Mouse (Mus musculus) embryonic facial prominence, embryonic 15.5 days (tissue): Measurements from ENCODE around the gene Ubtd2. TPM values are rescaled to one million over a fixed set of nuclear protein-coding genes. Genes with fewer than 3 reads are reported as not detected.
A peak's percentile ranks its signal among the peaks of the same experiment; 100 is the strongest.
"Not testable (repeated sequence)": the region's sequence is repeated elsewhere in the genome, so short reads cannot be mapped to it uniquely, and the experiment has no call there.

Experiments used
- ATAC-seq: fragments of 200-750 bp; cut with Nextera tagmentation; 2 replicates; pipeline ENCODE4 v1.8.0; 2017; ENCODE audit warnings: low read depth, moderate TSS enrichment; ENCODE audit not compliant: insufficient number of reproducible peaks, low FRiP score, low TSS enrichment
- H3K27ac ChIP-seq: fragments of 300-500 bp; sonication (generic); replicated peaks from 2 replicates; pipeline ENCODE4 v1.5.1; 2015; ENCODE audit warnings: mild to moderate bottlenecking, inconsistent platforms
- H3K27me3 ChIP-seq: fragments of 300-500 bp; sonication (generic); 2 replicates; pipeline ENCODE4 v1.6.1; 2015; ENCODE audit warnings: inconsistent platforms
- H3K36me3 ChIP-seq: fragments of 300-500 bp; sonication (generic); 2 replicates; pipeline ENCODE4 v1.6.1; 2015; ENCODE audit warnings: mild to moderate bottlenecking, inconsistent platforms
- H3K4me1 ChIP-seq: fragments of 300-500 bp; sonication (generic); 2 replicates; pipeline ENCODE4 v1.6.1; 2015; ENCODE audit warnings: inconsistent platforms
- H3K4me2 ChIP-seq: fragments of 300-500 bp; sonication (generic); replicated peaks from 2 replicates; pipeline ENCODE4 v1.6.1; 2015; ENCODE audit warnings: mild to moderate bottlenecking, inconsistent platforms
- H3K4me3 ChIP-seq: fragments of 300-500 bp; sonication (generic); replicated peaks from 2 replicates; pipeline ENCODE4 v1.5.1; 2015; ENCODE audit warnings: mild to moderate bottlenecking, inconsistent platforms
- H3K9ac ChIP-seq: fragments of 300-500 bp; sonication (generic); 2 replicates; pipeline ENCODE4 v1.6.1; 2015; ENCODE audit warnings: inconsistent platforms
- H3K9me3 ChIP-seq: fragments of 300-500 bp; sonication (generic); replicated peaks from 2 replicates; pipeline ENCODE4 v1.6.1; 2016; ENCODE audit warnings: inconsistent platforms
- WGBS: fragments of 180-500 bp; shearing (Covaris S2); methylation state at CpG from one replicate; pipeline ENCODE4 v1.1.7; 2015; 5-methylcytosine and 5-hydroxymethylcytosine counted together
- polyA plus RNA-seq: library from polyadenylated mRNA; unstranded; fragments of >200 nt; fragmentation: Nextera tagmentation; extraction: Ambion mirVana; gene quantifications from 2 replicates; pipeline ENCODE4 v1.2.1, GENCODE M21; 2015

Gene Ubtd2
- polyA plus RNA-seq, 1 experiment from 2014 or later = 74.5 TPM

DNA sequence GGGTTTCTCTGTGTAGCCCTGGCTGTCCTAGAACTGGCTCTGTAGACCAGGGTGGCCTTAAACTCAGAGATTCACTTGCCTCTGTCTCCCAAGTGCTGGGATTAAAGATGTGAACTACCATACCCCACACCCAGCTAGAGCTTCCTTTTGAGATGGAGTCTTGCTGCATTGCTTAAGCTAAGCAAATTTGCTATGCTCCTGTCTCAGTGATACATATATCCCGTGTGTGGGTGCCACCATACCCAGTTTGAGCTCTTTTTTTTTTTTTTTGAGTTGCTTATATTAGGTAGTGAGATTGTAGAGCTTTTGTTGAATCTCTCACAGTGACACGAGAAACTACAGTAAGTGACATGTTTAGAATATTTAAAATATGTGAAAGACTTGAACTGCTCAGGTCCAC, 40.1 kb downstream of the Ubtd2 start:
- Histone ChIP-seq H3K4me3 (no peak overlapping the region), H3K27me3 (no peaks in the 10 kb centered on the region), H3K9ac (no peak overlapping the region), H3K27ac (no peak overlapping the region), H3K9me3 (no peaks in the 10 kb centered on the region), H3K36me3 (0 out of 2 replicates have a peak, but pooled peaks cover 5% of the 10 kb centered on the region), H3K4me1 (peaks cover 9% of the 10 kb centered on the region; the same call in 1 of the 2 replicates), H3K4me2 (no peak overlapping the region)
- 79% methylated on average over 2 of the region's 2 CpGs for WGBS
- ATAC-seq = no peak

DNA sequence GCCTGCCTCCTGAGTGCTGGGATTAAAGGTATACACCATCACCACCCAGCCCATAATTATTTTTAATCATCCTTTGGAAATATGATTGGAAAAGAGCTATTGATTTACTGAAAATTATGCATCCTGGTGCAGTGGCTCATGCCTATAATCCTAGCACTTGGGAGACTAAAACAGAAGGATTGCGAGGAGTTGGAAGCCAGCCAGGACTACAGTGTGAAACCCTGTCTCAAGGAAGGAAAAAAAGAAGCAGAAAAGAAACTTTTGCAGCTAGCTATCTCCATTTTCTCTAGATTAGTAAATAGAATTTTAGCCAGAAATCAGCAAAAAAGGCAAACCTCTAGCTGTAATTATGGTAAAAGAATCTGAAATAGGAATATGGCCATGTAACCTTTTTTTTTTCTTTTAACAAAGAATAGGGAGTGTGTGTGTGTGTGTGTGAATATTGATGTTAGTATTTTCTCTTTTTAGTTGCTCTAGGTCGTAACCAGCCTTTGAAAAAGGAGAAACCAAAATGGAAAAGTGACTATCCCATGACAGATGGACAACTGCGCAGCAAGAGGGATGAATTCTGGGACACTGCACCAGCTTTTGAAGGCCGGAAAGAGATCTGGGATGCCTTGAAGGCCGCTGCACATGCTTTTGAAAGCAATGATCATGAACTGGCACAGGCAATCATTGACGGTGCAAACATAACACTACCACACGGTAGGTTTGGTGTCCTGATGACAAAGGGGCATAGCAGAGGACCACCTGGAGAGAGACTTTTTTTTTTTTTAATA, 43.8 kb downstream of the Ubtd2 start:
- Histone ChIP-seq H3K27ac (no peak overlapping the region), H3K4me2 (no peak overlapping the region), H3K9me3 (no peaks in the 10 kb centered on the region), H3K27me3 (no peaks in the 10 kb centered on the region), H3K4me3 (no peak overlapping the region), H3K4me1 (peaks cover 9% of the 10 kb centered on the region; the same call in 1 of the 2 replicates), H3K36me3 (peaks cover 5% of the 10 kb centered on the region; the same call in 1 of the 2 replicates), H3K9ac (no peak overlapping the region)
- WGBS = 81% methylated on average over 7 of the region's 7 CpGs
- no peak for ATAC-seq

DNA sequence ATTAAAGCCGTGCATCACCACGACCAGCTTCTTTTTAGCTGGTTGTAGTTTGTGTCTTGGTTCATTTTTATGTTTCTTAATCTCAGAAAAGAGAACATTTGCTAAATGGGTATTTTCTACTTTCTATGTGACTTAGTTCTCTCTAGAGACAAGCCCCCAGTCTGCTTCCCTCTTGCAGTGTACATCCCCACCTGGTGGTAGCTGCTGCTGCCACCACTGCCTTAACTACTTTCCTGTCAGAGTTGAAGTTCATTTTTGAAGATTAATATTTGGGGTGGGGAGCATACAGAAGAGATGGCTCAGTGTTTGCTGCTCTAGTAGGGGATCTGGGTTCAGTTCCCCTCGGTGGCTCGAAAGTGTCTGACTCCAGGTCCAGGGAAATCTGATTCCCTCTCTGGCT, 44.8 kb downstream of the Ubtd2 start:
- no peak overlapping the region for H3K27ac ChIP-seq
- no peak overlapping the region for H3K4me3 ChIP-seq
- peaks cover 5% of the 10 kb centered on the region; the same call in 1 of the 2 replicates for H3K36me3 ChIP-seq
- ATAC-seq = no peak
- no peaks in the 10 kb centered on the region for H3K27me3 ChIP-seq
- 87% methylated on average over 4 of the region's 4 CpGs for WGBS
- H3K4me1 ChIP-seq = peaks cover 9% of the 10 kb centered on the region; the same call in 1 of the 2 replicates
- no peaks in the 10 kb centered on the region for H3K9me3 ChIP-seq
- H3K9ac ChIP-seq = no peak overlapping the region
- no peak overlapping the region for H3K4me2 ChIP-seq

DNA sequence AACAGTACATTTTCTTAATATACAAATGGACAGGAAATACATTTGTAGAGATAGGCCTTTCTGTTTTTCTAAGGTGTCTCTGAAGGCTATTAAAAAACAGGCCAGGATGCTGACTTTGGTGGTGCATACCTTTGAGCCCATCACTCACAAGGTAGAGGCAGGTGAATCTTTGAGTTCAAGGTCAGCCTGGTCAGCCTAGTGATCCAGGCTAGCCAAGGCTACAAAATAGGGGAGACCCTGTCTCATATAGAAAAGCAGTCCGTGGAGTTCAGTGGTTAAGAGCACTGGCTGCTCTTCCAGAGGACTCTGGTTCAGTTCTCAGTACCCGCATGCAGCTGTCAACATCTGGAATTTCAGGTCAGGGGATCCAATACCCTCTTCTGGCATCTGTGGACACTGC, 48.5 kb downstream of the Ubtd2 start:
- WGBS = 94% methylated on average over 2 of the region's 2 CpGs
- no peak overlapping the region for H3K4me3 ChIP-seq
- no peak for ATAC-seq

DNA sequence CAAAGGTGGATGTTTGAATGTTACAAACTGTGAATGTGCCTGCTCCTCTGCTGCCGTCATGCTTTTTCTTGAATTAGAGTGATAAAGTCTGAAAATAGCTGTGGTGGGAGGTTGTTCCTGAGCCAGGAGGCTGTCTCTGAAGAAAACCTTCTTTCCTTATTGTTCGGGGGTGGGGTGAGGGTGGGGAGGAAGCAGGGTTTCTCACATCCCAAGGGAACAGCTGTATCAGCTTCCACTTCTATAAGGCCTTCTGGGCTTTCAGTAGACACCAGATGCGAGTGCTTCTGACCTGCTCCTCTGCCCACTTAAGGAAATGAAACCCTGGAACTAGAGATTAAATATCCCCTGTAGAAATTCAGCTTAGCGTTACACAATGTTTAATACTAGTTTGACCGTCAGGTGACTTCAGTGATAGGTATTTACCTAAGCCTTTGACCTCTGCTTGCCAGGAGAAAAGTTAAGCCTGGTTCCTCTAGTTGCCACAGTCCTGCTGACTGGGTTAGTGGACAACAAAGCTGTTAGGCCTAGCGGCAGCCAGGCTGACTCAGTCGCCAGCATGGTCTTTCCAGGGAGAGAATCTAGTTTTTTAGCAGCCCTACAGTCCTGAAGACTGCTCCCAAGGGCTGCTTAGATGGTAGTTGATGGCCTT, 50.0 kb downstream of the Ubtd2 start:
- no peaks in the 10 kb centered on the region for H3K9me3 ChIP-seq
- no peak overlapping the region for H3K4me2 ChIP-seq
- H3K9ac ChIP-seq = no peak overlapping the region
- no peaks in the 10 kb centered on the region for H3K4me1 ChIP-seq
- no peak for ATAC-seq
- H3K27me3 ChIP-seq = no peaks in the 10 kb centered on the region
- no peak overlapping the region for H3K4me3 ChIP-seq
- no peak overlapping the region for H3K27ac ChIP-seq
- WGBS = 68% methylated on average over 7 of the region's 7 CpGs
- no peaks in the 10 kb centered on the region; the same call in 1 of the 2 replicates for H3K36me3 ChIP-seq

More for the DNA sequence above, 48.5 kb downstream of the Ubtd2 start:
- no peak overlapping the region for H3K9ac ChIP-seq
- H3K4me1 ChIP-seq = no peaks in the 10 kb centered on the region
- peaks cover 5% of the 10 kb centered on the region; the same call in 1 of the 2 replicates for H3K36me3 ChIP-seq
- no peak overlapping the region for H3K4me2 ChIP-seq
- no peaks in the 10 kb centered on the region for H3K9me3 ChIP-seq
- H3K27me3 ChIP-seq = no peaks in the 10 kb centered on the region
- H3K27ac ChIP-seq = no peak overlapping the region

DNA sequence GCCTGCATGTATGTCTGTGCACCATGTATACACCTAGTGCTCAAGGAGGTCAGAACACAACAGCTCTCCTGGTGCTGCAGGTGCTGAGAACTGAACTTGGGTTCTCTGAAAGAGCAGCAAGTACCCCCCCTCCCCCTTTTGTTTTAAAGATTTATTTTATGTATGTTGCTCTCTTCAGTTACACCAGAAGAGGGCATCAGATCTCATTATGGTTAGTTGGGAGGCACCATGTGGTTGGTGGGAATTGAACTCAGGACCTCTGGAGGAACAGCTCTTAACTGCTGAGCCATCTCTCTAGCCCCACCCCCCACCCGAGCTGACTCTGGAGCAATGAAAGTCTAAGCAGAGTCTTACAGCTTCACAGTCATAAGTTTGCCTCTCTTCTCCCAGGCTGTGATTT, 55.8 kb downstream of the Ubtd2 start:
- Histone ChIP-seq H3K9me3 (no peaks in the 10 kb centered on the region), H3K27me3 (no peaks in the 10 kb centered on the region), H3K36me3 (0 out of 2 replicates have a peak, but pooled peaks cover 2% of the 10 kb centered on the region), H3K4me3 (no peak overlapping the region), H3K4me1 (no peaks in the 10 kb centered on the region), H3K9ac (no peak overlapping the region), H3K4me2 (no peak overlapping the region), H3K27ac (no peak overlapping the region)
- no peak for ATAC-seq
- WGBS = 79% methylated on average over 1 of the region's 1 CpGs

DNA sequence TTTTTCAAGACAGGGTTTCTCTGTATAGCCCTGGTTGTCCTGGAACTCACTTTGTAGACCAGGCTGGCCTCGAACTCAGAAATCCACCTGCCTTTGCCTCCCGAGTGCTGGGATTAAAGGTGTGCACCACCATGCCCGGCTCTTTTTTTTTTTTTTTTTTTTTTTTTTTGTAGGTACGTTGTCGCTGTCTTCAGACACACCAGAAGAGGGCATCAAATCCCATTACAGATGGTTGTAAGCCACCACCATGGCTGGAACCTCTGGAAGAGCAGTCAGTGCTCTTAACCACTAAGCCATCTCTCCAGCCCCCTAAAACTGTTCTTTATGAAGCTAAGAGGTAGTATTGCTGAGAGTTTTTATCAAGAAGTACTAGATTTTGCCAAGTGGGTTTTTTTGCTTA, 59.7 kb downstream of the Ubtd2 start:
- not testable (repeated sequence) for ATAC-seq, H3K9ac ChIP-seq, H3K4me2 ChIP-seq, H3K27ac ChIP-seq, H3K4me3 ChIP-seq, H3K9me3 ChIP-seq, H3K27me3 ChIP-seq, H3K4me1 ChIP-seq
- 91% methylated on average over 4 of the region's 5 CpGs for WGBS
- H3K36me3 ChIP-seq = peaks cover 17% of the 10 kb centered on the region

DNA sequence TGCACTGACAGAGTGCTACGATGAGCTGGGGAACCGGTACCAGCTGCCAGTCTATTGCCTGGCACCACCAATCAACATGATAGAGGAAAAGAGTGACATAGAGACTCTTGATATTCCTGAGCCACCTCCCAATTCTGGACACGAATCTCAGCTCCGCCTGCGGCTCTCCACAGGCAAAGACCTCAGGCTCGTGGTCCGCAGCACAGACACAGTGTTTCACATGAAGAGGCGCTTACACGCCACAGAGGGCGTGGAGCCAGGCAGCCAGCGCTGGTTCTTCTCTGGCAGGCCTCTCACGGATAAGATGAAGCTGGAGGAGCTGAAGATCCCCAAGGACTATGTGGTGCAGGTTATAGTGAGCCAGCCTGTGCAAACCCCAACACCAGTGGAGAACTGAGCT, 60.9 kb downstream of the Ubtd2 start:
- Histone ChIP-seq H3K4me2 (no peak overlapping the region), H3K9ac (no peak overlapping the region), H3K27ac (no peak overlapping the region), H3K27me3 (no peaks in the 10 kb centered on the region), H3K4me1 (no peaks in the 10 kb centered on the region), H3K9me3 (no peaks in the 10 kb centered on the region), H3K36me3 (peaks cover 24% of the 10 kb centered on the region), H3K4me3 (no peak overlapping the region)
- WGBS = 90% methylated on average over 12 of the region's 12 CpGs
- ATAC-seq = no peak

DNA sequence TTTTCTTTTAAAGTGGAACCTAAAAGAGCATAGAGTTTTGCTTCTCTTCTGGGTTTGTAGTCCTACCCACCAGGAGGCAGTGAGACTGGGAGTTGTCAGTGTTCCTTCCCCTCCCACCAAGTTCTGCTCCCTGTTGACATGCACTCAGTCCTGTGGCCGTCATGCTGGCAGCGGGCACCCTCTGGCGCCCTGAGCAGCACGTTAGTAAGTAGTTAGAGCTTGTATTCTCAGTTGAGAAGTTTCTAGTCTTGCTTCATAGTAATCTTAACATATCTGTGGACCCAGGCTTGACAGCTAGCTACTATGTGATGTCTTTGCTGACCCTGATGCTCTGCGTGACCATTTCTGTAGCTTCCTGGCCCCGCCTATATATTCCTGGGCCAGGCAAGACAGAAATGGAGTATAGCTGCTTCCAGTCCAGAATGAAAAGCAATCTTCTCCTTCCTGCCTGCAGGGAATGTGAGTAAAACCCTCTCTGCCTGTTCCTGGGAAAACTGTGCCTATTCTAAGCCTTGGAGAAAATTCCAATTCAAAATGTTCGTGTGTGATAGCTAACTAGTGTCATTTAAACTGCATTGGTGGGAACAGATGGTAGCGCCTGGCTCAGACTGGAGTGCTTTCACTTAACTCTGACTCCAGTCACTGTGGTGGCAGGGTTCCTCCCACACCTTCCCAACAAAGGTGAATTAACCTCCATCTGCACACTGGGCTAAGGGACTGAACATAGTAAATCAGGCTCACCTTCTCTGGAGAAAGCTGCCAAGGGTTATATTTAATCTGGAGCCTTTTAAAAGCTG, 61.9 kb downstream of the Ubtd2 start:
- no peaks in the 10 kb centered on the region for H3K27me3 ChIP-seq
- no peak for ATAC-seq
- no peak overlapping the region for H3K4me3 ChIP-seq
- no peak overlapping the region for H3K4me2 ChIP-seq
- 0 out of 2 replicates have a peak overlapping the region, but pooled peaks have one; percentile 11 for H3K27ac ChIP-seq
- peaks cover 24% of the 10 kb centered on the region for H3K36me3 ChIP-seq
- no peaks in the 10 kb centered on the region for H3K4me1 ChIP-seq
- H3K9ac ChIP-seq = no peak overlapping the region
- H3K9me3 ChIP-seq = no peaks in the 10 kb centered on the region
- WGBS = 83% methylated on average over 8 of the region's 8 CpGs

DNA sequence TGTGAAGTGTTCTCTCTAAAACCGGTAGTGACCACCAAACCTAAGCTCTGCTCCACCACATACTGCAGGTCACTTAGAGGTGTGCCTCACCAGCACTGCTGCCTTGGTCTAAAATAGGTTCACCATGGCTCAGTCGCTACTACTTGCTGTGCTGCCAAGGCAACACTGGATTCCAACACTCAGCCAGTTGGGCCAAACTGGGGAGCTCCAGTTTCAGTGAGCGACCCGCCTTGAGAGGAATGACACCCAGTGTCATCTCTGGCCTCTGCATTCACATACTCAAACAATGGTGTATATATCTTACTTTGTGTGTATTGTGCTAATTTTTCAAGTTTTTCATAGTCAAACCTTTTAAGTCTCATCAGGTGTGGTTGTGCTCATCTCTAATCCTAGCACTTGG, 63.6 kb downstream of the Ubtd2 start:
- H3K9me3 ChIP-seq = no peaks in the 10 kb centered on the region
- H3K4me3 ChIP-seq = no peak overlapping the region
- no peaks in the 10 kb centered on the region for H3K27me3 ChIP-seq
- H3K27ac ChIP-seq = no peak overlapping the region
- no peak overlapping the region for H3K9ac ChIP-seq
- no peak for ATAC-seq
- H3K36me3 ChIP-seq = peaks cover 24% of the 10 kb centered on the region
- no peaks in the 10 kb centered on the region for H3K4me1 ChIP-seq
- 89% methylated on average over 4 of the region's 4 CpGs for WGBS
- H3K4me2 ChIP-seq = no peak overlapping the region

DNA sequence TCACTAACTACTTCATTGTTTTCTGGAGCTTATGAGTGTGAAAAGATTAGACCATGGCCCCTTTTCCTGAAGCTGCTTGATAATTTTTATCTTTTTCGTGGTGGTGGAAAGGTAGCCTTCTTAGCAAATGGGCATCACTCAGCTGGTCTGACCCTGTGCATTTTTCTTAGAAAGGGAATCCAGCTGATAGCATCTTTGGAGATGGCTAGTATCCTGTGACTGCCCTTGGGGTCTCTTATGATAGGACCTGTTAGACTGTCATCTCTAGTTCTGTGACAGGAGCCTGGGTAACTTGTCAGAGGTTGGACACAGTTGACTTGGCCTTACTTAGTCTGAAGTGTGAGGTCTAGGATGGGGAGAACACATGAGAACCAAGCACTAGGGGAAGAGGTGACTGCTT, 64.2 kb downstream of the Ubtd2 start:
- H3K27me3 ChIP-seq = no peaks in the 10 kb centered on the region
- peaks cover 28% of the 10 kb centered on the region for H3K36me3 ChIP-seq
- no peak overlapping the region for H3K4me2 ChIP-seq
- H3K9me3 ChIP-seq = no peaks in the 10 kb centered on the region
- no peak for ATAC-seq
- no peak overlapping the region for H3K4me3 ChIP-seq
- H3K4me1 ChIP-seq = no peaks in the 10 kb centered on the region
- H3K27ac ChIP-seq = no peak overlapping the region
- WGBS = 80% methylated on average over 1 of the region's 1 CpGs
- no peak overlapping the region for H3K9ac ChIP-seq
